Mouse (Mus musculus) A20 (cell line): ENCODE data around the gene Wdr18.

Source experiments
- DNase-seq: peaks from one replicate; pipeline ENCODE4 v3.0.0-alpha.2; 2011; ENCODE audit warnings: low read depth, low spot score

The Wdr18 gene

DNA sequence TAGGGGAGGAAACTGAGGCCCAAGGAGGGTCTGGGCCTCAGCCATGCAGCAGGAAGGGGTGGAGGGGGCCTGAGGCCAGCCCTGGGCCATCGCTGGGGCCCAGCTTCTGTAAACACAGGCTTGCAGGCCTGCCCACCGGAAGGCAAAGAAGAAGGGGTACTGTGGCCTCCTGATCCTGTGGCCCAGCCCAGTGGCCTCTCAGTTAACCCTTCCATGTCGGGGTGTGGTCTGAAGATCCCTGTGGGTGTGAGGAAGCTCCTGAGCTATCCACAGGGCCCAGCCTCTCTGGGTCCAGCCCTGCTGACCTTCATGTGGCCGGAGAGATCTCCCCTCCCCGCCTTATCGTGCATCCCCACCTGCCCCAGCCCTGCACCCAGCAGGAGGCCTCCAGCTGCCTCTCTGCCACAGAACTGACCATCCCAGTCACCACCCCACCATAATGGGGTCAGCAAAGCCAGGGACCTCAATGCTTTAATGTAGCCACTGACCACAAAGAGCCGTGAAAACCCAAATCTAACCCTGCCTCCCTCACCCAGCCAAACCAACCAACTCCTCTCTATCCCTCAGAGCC is 13.1 kb upstream of the Wdr18 start:
- DNase-seq, result no peak

DNA sequence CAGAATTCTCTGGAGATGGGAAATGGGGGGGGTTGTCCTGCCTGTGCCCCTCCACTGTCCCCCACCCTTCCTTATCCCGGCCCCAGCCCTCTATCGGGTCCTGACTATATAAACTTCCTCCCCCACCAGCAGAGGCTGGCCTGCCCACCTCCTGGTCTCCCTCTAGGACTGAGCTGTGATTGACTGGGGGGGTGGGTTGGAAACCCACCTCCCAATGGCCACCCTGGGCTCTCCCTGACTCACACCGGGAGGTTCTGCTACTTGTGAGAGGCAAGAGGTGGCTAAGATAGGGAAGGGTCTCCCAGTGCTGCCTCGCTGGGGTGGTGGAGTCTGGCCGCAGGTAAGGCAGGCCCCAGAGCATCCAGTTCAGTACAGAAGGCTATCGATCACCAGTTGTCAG is 12.4 kb upstream of the Wdr18 start:
- no peak for DNase-seq

DNA sequence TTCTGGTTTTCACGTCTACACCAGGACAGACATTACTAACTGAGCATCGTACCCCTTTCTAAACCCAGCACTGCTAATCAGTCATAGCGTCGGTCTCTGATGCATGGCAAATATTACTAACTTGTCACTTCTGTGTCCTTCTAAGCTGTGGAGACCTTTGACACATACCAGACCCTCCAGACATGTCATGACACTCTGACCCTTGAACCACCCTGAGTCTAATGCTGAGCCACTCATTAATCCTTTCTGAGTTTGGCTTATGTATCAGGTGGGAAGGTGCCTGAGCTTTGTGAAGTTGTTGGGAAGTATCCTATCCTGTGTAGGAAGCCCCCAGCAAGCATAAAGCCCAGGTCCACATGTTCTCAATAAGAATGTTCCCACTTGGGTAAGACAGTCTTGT is 10.1 kb upstream of the Wdr18 start:
- DNase-seq, result no peak

DNA sequence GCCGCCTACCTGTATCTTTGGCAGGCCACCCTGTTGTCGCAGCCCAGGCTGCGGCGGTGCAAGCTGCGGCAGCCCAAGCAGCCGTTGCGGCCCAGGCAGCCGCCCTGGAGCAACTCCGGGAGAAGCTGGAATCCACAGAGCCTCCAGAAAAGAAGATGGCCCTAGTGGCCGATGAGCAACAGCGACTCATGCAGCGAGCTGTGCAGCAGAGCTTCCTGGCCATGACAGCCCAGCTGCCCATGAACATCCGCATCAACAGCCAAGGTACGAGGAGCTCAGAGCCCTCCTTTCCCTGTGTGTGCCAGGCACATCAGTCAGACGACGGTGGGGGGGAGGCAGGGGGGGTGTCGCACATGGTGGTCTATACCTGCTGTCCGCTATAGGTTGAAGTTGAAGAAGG is 9.3 kb upstream of the Wdr18 start:
- DNase-seq, result no peak

DNA sequence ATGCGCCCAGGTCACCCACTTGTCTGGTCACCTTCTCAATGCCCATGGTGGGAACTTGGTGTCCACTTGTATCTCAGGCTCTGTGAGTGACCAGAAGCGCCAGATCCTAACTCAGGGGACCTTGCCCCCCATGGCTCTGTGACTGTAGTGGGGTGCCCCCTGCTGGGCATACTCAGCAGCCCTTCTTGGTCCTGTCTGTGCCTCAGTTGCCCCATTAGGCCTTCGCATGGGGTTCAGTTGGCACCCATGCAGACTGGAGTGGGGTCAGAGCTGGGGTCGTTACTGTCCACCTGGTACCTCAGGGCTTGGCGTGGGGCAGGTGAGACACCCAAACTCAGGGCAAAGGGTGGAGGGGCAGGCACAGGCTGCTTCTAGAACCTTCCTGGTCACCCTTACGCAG is 6.0 kb upstream of the Wdr18 start:
- peak; percentile 60 for DNase-seq

DNA sequence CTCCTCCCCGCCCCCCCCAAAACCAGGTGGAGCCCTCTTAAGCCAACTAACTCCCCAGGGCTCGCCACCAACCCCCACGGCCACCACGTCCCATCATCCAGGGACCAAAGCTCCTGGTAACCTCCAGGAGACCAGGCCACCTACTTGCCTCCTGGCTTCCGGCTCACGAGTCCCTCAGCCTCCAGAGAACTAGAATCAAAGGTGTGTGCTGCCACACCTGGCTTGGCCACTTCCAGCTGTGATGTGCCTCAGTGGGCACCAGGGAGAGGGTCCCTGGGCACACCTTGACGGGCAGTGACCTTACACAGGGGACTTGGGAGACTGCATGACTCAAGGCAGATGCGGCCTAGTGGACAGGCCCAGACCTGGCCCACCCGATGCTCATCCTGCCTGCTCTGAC is 4.3 kb upstream of the Wdr18 start:
- DNase-seq, result no peak

DNA sequence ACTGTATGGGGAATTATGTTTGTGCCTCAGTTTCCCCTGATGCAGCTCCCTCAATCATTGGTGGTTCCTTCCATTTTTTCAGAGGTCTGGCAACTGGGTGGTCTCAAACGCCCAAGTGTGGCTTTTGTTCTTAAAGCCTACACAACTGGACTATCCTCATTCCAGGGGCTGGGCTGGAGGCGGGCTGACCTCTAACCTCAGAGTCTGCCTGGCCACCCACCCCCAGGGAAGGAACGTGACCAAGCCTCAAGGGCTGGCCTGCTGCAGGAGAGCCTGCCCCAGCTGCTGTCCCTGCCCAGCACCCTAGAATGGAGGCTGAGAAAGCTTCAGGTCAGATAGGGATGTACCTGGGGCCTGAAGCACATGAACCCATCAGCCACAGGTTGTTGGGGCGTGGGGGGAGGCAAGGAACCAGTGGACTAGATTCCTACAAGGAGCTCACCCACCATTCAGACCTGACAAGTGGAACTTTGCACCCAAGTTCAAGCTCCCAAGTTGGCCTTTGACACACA is 3.3 kb upstream of the Wdr18 start:
- DNase-seq, result no peak

DNA sequence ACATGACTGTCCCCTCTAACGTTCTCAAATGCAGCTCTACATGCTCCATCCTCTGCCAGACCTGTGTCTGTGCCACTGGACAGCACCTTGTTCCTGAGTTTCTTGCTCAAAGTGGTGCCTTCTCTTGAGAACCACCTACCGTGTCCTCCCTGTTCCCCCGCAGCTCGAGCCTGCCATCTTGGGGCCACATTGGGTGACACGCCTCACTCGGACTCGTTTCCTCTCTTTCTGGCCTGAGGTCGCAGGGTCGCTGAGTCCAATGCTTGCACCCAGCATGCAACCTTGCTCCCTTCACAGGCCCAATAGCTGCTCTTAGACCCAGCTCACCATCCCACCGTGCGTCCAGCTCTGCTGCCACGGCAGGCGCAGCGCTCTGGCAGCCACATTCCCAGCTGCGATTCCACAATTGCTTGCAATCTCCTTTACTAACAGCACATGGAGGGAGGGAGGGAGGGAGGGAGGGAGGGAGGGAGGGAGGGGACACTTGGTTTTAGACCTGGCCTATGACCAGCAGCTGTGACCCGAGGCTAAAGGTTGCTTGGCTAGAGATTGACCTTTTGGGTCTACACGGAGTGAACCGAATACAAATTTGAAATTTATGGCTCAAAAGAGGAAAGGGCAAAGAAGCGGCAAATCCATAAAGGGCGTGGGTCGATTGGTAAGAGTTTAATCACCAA is 1.7 kb upstream of the Wdr18 start:
- peak; percentile 89 for DNase-seq

DNA sequence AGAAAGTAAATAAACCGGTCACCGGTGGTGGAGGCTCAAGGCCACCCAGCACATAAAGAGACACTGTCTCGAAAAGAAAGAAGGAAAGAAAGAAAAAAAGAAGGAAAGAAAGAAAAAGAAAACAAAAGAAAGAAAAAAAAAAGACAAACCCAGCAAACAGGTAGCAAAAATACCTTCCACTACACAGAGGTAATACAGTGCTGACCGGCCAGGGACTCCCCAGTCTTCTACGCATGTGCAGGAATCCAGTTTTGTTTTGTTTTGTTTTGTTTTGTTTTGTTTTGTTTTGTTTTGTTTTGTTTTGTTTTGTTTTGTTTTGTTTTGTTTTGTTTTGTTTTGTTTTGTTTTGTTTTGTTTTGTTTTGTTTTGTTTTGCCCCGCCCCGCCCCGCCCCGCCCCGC is 540 bp upstream of the Wdr18 start:
- peak; percentile 52 for DNase-seq

DNA sequence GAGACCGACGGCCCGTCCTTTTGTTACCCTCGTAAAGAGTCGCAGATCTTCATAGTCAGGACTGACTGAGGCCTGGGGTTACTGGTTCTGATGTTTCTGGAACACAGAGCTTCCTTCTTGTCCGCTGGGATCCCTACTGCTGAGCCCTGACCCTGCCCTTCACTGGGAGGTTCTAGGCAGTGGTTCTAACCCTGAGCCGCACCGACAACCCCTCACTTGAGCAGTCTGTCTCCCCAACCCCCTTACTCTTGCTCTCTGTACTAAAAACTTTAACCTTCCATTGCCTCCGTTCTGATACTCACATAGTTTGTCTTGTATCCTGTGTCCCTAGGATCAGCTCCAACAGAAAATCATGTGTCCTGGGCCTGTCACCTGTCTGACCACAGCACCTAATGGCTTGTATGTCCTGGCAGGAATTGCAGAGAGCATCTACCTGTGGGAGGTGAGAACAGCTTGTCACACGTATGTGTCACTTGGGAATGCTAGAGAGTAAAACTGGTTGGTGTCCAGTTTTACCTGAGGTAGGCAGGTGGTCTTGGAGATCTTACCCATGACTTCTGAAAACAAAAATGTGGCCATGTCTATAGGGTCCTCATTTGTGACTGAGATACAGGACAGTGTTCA is 831 bp downstream of the Wdr18 start:
- DNase-seq, result no peak

DNA sequence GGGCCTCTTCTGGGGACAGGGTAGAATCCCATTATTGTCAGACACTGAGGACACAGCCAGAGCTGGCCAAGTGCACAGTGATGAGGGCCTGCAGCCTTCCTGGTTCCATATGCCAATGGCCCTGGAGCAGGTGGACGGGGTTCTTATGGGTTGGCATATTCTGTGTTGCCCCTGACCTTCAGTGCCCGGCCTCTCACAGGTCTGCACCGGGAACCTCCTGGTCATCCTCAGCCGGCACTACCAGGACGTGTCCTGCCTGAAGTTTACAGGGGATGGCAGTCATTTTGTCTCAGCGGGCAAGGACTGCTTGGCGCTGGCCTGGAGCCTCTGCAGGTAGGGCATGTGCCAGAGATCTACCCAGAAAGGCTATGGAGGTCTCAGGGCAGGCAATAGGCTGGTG is 4.8 kb downstream of the Wdr18 start:
- no peak for DNase-seq

DNA sequence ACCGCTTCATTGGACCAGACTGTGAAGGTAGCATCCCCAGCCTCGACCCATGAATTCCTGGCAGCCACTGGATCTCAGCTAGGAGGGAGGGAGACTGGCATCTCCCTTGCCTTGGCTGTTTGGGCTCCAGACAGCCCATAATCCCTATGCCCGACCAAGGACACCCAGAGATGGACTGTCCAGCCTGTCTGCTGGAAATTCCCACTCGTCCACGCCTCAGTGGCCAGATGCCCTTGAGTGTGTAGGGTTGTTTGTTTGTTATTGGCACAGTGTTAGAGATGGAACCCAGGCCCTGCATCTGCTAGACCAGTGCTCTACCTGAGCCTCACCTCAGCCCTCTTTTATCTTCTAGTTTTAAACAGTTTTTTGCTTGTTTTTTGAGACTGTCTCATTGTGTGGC is 5.4 kb downstream of the Wdr18 start:
- DNase-seq, result no peak

DNA sequence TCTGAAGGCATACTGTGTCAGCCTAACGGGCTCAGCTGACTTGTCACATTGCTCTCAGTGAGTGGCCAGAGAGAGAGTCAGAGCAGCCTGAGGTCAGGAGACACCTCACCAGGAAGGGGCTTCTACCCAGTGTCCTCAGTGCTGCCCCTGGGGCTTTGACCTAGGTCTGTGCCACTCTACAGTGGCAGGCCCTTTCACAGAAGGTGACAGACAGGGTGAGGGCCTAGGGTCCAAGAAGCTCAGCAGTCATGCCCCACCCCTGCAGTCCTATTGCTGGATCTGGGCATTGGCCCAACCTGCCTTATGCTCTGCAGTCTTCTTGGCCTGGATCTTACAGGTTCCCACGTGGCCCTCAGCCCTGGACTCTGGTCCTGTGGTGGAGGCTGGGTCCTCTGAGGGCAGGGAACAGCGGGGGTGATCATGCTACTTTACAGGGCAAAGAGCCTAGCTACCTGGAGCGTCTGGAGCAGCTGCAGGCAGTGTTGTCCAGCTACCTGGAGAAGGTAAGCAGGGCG is 7.0 kb downstream of the Wdr18 start:
- DNase-seq, result no peak

DNA sequence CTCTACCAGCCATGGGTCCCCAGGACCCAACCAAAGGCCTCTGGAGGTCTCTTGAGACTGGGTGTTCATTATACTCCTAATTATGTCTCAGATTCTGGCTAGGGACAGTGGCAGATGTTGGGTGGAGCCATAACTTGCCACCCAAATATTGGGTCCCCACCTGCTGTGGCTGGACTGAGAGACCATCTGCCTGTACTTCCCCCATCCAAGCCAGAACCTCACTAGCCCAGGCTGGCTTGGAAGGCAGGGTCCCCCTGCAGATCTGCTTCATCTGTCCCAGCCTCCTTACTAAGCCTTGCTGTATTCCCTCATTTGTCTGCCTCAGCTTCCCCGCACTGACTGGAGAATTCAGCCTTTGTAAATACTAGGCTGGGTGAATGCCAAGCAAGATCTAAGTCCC is 8.2 kb downstream of the Wdr18 start:
- DNase-seq, result no peak

DNA sequence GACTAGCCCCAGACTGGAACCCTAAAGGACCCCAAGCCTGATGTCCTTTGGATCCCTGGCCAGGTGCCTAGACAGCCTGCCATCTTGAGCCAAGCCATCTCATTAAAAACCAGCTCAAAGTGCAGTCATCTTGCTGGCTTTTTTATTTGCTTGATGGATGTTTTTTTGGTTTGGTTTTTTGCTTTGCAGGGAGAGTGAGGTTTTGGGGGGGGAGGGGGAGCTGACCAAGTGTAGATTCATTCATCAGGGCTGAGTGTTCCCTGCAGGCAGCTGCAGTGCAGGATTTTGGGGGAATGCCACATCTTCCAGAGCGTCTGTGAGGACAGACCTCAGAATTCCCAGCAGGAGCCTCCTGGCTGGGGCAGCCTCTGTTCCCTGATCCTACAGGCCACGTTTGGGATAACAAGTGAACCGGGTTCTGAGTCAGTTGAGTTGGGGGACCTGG is 9.2 kb downstream of the Wdr18 start:
- no peak for DNase-seq

DNA sequence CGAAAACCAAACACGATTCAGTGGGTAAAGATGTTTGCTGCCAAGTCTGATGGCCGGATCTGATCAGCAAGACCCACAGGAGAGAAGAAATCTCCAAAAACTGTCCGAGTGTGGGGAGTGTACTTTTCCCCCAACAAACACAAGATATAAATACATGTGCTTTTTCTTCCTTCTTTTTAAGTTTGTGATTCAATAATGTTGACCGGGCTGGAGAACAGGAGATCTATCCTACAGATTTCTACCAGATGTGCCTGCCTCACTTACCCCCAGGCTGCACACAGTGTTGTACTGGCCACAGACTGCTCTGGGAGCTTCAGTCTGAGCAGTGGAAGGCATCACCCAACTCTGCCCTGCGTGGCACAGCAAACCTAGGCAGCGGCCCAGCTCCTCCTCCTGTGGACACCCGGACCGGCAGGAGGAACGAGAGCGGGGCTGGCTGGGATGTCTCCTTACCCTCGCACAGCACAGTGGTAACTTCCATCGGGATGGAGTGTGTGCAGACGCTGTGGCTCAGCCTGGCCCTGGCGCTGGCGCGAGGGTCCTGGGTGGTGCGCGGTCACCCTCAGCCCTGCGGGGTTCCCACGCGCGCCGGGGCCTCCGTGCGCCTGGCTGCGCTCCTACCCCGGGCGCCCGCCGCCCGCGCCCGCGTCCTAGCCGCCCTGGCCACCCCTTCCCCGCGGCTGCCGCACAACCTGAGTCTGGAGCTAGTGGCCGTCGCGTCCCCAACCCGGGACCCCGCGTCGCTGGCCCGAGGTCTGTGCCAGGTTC is 10.6 kb downstream of the Wdr18 start, which contains the start of gene Grin3b:
Gene Grin3b, plus strand, starts transcription at position 301 of the 768 bp plus-strand sequence.
- no peak for DNase-seq

DNA sequence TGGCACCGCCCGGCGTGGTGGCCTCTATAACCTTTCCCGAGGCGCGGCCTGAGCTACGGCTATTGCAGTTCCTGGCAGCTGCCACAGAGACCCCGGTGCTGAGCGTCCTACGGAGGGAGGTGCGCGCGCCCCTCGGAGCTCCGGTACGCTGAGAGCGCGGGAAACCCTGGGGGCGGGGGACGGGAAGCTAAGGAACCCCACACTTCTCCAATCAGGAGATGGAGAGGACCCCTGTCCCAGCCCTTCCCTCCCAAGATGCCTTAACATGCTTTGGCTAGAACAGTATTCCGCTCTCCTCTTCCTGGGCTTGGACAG is 11.2 kb downstream of the Wdr18 start:
- DNase-seq, result no peak

DNA sequence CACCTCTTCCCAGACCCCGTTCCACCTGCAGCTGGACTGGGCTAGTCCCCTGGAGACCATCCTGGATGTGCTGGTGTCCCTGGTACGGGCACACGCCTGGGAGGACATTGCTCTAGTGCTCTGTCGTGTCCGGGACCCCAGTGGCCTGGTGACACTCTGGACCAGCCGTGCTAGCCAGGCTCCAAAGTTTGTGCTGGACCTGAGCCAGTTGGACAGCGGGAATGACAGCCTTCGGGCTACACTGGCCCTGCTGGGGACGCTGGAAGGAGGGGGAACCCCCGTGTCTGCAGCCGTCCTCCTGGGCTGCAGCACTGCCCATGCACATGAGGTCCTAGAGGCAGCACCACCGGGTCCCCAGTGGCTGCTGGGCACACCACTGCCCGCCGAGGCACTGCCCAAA is 12.9 kb downstream of the Wdr18 start:
- DNase-seq, result no peak

DNA sequence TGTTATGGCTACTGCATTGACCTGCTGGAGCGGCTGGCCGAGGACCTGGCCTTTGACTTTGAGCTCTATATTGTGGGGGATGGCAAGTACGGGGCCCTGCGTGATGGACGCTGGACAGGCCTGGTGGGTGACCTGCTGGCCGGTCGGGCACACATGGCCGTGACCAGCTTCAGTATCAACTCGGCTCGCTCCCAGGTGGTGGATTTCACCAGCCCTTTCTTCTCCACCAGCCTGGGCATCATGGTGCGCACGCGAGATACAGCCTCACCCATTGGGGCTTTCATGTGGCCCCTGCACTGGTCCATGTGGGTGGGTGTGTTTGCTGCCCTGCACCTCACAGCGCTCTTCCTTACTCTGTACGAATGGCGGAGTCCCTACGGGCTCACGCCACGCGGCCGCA is 14.1 kb downstream of the Wdr18 start:
- DNase-seq, result no peak

DNA sequence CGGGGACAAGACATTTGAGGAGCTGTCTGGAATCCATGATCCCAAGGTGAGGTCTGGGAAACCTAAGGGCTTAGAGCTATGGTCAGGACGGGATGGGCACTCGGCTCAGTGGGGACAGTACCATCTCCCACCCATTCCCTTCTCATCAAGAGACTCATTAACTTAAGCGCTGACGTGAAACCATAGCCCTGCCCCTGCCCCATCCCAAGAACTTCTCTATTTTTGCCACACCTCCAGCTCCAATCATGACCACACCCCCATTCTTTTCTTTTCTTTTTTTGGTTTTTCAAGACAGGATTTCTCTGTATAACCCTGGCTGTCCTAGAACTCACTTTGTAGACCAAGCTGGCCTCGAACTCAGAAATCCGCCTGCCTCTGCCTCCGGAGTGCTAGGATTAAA is 14.7 kb downstream of the Wdr18 start:
- no peak for DNase-seq

DNA sequence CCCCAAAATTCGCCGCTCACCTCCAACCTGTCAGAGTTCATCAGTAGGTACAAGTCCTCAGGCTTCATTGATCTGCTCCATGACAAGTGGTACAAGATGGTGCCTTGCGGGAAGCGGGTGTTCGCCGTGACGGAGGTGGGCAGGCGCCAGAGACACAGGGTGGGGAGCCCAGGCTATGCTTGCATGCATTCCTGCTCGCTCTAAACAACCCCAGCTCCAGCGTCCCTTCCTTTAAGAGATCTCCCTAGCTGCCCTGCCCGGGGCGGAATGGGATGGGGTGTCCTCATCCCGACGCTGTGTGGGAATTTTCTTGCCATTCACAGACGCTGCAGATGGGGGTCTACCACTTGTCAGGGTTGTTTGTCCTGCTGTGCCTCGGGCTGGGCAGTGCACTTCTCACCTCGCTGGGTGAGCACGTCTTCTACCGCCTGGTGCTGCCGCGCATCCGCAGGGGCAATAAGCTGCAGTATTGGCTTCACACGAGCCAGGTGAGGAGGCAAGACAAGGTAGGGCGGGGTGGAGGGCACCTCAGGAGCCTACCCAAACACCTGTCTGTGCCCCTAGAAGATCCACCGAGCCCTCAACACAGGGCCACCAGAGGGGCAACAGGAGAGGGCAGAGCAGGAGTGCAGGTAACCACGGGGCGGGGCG is 16.2 kb downstream of the Wdr18 start:
- no peak for DNase-seq

DNA sequence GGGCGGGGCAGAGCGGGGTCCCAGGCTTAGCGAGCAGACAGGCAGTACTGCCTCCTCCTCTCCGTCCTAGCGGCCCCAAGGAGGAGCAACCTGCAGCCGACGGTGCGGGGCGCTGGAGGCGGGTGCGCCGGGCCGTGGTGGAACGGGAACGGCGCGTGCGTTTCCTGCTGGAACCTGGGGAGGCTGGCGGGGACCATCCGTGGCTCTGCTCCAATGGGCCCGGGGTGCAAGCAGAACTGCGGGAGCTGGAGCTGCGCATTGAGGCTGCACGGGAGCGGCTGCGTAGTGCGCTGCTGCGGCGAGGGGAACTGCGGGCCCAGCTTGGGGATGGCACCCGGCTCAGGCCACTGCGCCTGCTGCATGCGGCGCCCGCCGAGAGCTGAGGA is 16.8 kb downstream of the Wdr18 start:
- DNase-seq, result no peak
